Mouse (Mus musculus) urinary bladder, postnatal 36 days (tissue): ENCODE data around the gene Atp5mpl.

ENCODE experiments used
- DNase-seq, 2 experiments: peaks; one replicate each; pipeline ENCODE4 v3.0.0; 2022; ENCODE audit warnings: low spot score in 2 of 2, mixed read lengths in 1 of 2

Gene Atp5mpl

GRCm38 (mm10) chr12:111914031-111914430 lies 52.7 kb downstream of the Atp5mpl start:
- no peak for DNase-seq

GRCm38 (mm10) chr12:111912802-111913201 lies 54.0 kb downstream of the Atp5mpl start:
- DNase-seq = no peak

- no peak for DNase-seq
Measured at GRCm38 (mm10) chr12:111911796-111912195, 55.0 kb downstream of the Atp5mpl start.
